Mouse (Mus musculus): ENCODE measurements at regions not wholly inside any gene's neighbourhood (a gene's known extent, or its start where the extent isn't known, plus 50 kb on each side); places are given as distances from the start of the nearest gene placed in this dataset.

DNA sequence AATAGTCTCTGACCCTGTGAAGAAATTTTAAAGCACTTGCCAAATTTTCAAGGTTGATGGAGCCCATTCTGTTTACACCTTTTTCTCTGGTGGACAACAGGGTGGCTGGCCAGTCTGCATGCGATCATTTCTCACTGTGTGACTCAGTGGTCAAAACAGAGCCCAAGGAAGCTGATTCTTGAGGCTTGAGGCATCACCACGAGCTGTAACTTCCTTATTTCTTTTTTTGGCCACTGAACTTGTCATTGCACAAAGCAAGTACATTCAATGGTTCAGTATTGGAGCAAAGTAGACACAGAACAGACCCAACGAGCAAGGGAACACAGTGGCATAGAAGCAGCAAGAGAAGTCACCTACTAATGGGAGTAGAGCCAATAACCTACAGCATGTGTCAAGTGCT, 71.5 kb downstream of the Mid1ip1 start:
- TF ChIP-seq CTCF (IDR thresholded peaks at IDR 0.05; ENCODE audit: low read depth, low read length) = no peak
- TF ChIP-seq POLR2A (IDR thresholded peaks at IDR 0.05; ENCODE audit: borderline replicate concordance, low read depth, low read length) = no peak

Data from bone marrow macrophage, adult 2 months (primary cell).